Mouse (Mus musculus): ENCODE results near the gene Cd59b.
"Not testable (repeated sequence)": the region's sequence is repeated elsewhere in the genome, so short reads cannot be mapped to it uniquely, and the experiment has no call there.

The Cd59b gene

GRCm38 (mm10) chr2:104117173-104117572, 47.5 kb downstream of the Cd59b start:
- not testable (repeated sequence) for DNase-seq (ENCODE audit: low spot score in 2 of 2)

GRCm38 (mm10) chr2:104119097-104119496, 49.4 kb downstream of the Cd59b start:
- DNase-seq (ENCODE audit: low spot score in 2 of 2) = no peak

- no peak for DNase-seq (ENCODE audit: low spot score in 2 of 2)
Measured at GRCm38 (mm10) chr2:104120312-104120711, 50.7 kb downstream of the Cd59b start.

- DNase-seq (ENCODE audit: low spot score in 2 of 2) = no peak
Measured at GRCm38 (mm10) chr2:104121681-104122504, 52.2 kb downstream of the Cd59b start.

- DNase-seq (ENCODE audit: low spot score in 2 of 2) = peak; percentile 76 to 86
Measured at GRCm38 (mm10) chr2:104122505-104123378, 53.1 kb downstream of the Cd59b start, which contains the start of gene A930018P22Rik. Gene A930018P22Rik (plus strand): TSS chr2:104122769.

- no peak for DNase-seq (ENCODE audit: low spot score in 2 of 2)
Measured at GRCm38 (mm10) chr2:104123540-104123939, 53.9 kb downstream of the Cd59b start.

- DNase-seq (ENCODE audit: low spot score in 2 of 2) = no peak
Measured at GRCm38 (mm10) chr2:104124071-104124470, 54.4 kb downstream of the Cd59b start.

GRCm38 (mm10) chr2:104128803-104129531, 59.3 kb downstream of the Cd59b start:
- no peak for DNase-seq (ENCODE audit: low spot score in 2 of 2)

GRCm38 (mm10) chr2:104130165-104130564, 60.5 kb downstream of the Cd59b start:
- DNase-seq (ENCODE audit: low spot score in 2 of 2) = no peak

GRCm38 (mm10) chr2:104130969-104131368, 61.3 kb downstream of the Cd59b start:
- DNase-seq (ENCODE audit: low spot score in 2 of 2) = no peak

GRCm38 (mm10) chr2:104132266-104132859, 62.7 kb downstream of the Cd59b start:
- DNase-seq (ENCODE audit: low spot score in 2 of 2) = no peak

- no peak for DNase-seq (ENCODE audit: low spot score in 2 of 2)
Measured at GRCm38 (mm10) chr2:104133042-104133810, 63.6 kb downstream of the Cd59b start.

- DNase-seq (ENCODE audit: low spot score in 2 of 2) = peak; percentile 49 to 54
Measured at GRCm38 (mm10) chr2:104134150-104135056, 64.8 kb downstream of the Cd59b start.

- no peak for DNase-seq (ENCODE audit: low spot score in 2 of 2)
Measured at GRCm38 (mm10) chr2:104135920-104136319, 66.3 kb downstream of the Cd59b start.

Measured in frontal cortex, postnatal 10 days (tissue).